Mouse (Mus musculus) forebrain, embryonic 12.5 days (tissue): ENCODE data around the gene Olfr638. TPM values are rescaled to one million over a fixed set of nuclear protein-coding genes. Genes with fewer than 3 reads are reported as not detected.
"Not testable (repeated sequence)": the region's sequence is repeated elsewhere in the genome, so short reads cannot be mapped to it uniquely, and the experiment has no call there.

Experiments used
- ATAC-seq: fragments of 200-750 bp; cut with Nextera tagmentation; 2 replicates; pipeline ENCODE4 v1.8.0; 2017; ENCODE audit warnings: moderate TSS enrichment; ENCODE audit not compliant: low FRiP score
- H3K27ac ChIP-seq: fragments of 300-500 bp; sonication (generic); 2 replicates; pipeline ENCODE4 v1.5.1; 2016; ENCODE audit warnings: mild to moderate bottlenecking
- H3K27me3 ChIP-seq: fragments of 300-500 bp; sonication (generic); 2 replicates; pipeline ENCODE4 v1.6.1; 2016; ENCODE audit warnings: mild to moderate bottlenecking
- H3K36me3 ChIP-seq: fragments of 300-500 bp; sonication (generic); replicated peaks from 2 replicates; pipeline ENCODE4 v1.6.1; 2016; ENCODE audit warnings: mild to moderate bottlenecking
- H3K4me1 ChIP-seq: fragments of 300-500 bp; sonication (generic); 2 replicates; pipeline ENCODE4 v1.6.1; 2016
- H3K4me2 ChIP-seq: fragments of 300-500 bp; sonication (generic); 2 replicates; pipeline ENCODE4 v1.6.1; 2016; ENCODE audit warnings: mild to moderate bottlenecking, moderate library complexity
- H3K4me3 ChIP-seq: fragments of 300-500 bp; sonication (generic); replicated peaks from 2 replicates; pipeline ENCODE4 v1.5.1; 2016; ENCODE audit warnings: mild to moderate bottlenecking
- H3K9ac ChIP-seq: fragments of 300-500 bp; sonication (generic); 2 replicates; pipeline ENCODE4 v1.6.1; 2016; ENCODE audit warnings: mild to moderate bottlenecking
- H3K9me3 ChIP-seq: fragments of 300-500 bp; sonication (generic); 2 replicates; pipeline ENCODE4 v1.6.1; 2016
- WGBS: fragments of 180-500 bp; shearing (Covaris S2); methylation state at CpG from one replicate; pipeline ENCODE4 v1.1.7; 2016; 5-methylcytosine and 5-hydroxymethylcytosine counted together
- polyA plus RNA-seq: library from polyadenylated mRNA; unstranded; fragments of >200 nt; fragmentation: Nextera tagmentation; extraction: Ambion mirVana; gene quantifications from 2 replicates; pipeline ENCODE4 v1.2.1, GENCODE M21; 2016

Gene Olfr638
- polyA plus RNA-seq: not detected in 2 replicates

- Histone ChIP-seq H3K4me3 (no peak within 1 kb of the TSS), H3K36me3 (no peaks in the 10 kb centered on the region), H3K27ac (no peak within 1 kb of the TSS), H3K27me3 (no peaks in the 10 kb centered on the region), H3K9me3 (no peaks in the 10 kb centered on the region), H3K4me2 (no peak within 1 kb of the TSS), H3K4me1 (no peaks in the 10 kb centered on the region), H3K9ac (no peak within 1 kb of the TSS)
- ATAC-seq: no peak
These were observed at the start of gene Olfr638 for GRCm38 (mm10) chr7:103998446-103998845. Gene Olfr638 (plus strand): TSS chr7:103998746.

- not testable (repeated sequence) for H3K27ac ChIP-seq, H3K9ac ChIP-seq, H3K9me3 ChIP-seq, H3K4me1 ChIP-seq, H3K27me3 ChIP-seq, H3K4me3 ChIP-seq, H3K36me3 ChIP-seq, ATAC-seq, H3K4me2 ChIP-seq
- 96% methylated on average over 22 of the region's 22 CpGs for WGBS
These were observed 31.7 kb upstream of the Olfr638 start for GRCm38 (mm10) chr7:103966873-103967272.

- no peak within 1 kb of the TSS for H3K27ac ChIP-seq
- H3K27me3 ChIP-seq: no peaks in the 10 kb centered on the region
- H3K9me3 ChIP-seq: no peaks in the 10 kb centered on the region
- no peak within 1 kb of the TSS for H3K4me3 ChIP-seq
- no peak within 1 kb of the TSS for H3K9ac ChIP-seq
- WGBS: 86% methylated on average over 1 of the region's 1 CpGs
- ATAC-seq: no peak
- H3K36me3 ChIP-seq: no peaks in the 10 kb centered on the region
- no peaks in the 10 kb centered on the region for H3K4me1 ChIP-seq
- H3K4me2 ChIP-seq: no peak within 1 kb of the TSS
These were observed 27.7 kb upstream of the Olfr638 start, which contains the start of gene Olfr635 for GRCm38 (mm10) chr7:103970852-103971251. Gene Olfr635 (plus strand): TSS chr7:103971152.

GRCm38 (mm10) chr7:103971782-103972181 lies 26.8 kb upstream of the Olfr638 start:
- Histone ChIP-seq H3K9ac (no peak overlapping the region), H3K27ac (no peak overlapping the region), H3K4me1 (no peaks in the 10 kb centered on the region), H3K9me3 (no peaks in the 10 kb centered on the region), H3K4me2 (no peak overlapping the region), H3K4me3 (no peak overlapping the region), H3K27me3 (no peaks in the 10 kb centered on the region), H3K36me3 (no peaks in the 10 kb centered on the region)
- ATAC-seq: no peak
- WGBS: 56% methylated on average over 1 of the region's 1 CpGs

- Histone ChIP-seq H3K4me1 (no peaks in the 10 kb centered on the region), H3K4me2 (no peak overlapping the region), H3K36me3 (no peaks in the 10 kb centered on the region), H3K9ac (no peak overlapping the region), H3K9me3 (no peaks in the 10 kb centered on the region), H3K4me3 (no peak overlapping the region), H3K27ac (no peak overlapping the region), H3K27me3 (no peaks in the 10 kb centered on the region)
- ATAC-seq: no peak
These were observed 578 bp downstream of the Olfr638 start for GRCm38 (mm10) chr7:103999124-103999523.

- Histone ChIP-seq H3K4me3 (no peak within 1 kb of the TSS), H3K27ac (no peak within 1 kb of the TSS), H3K27me3 (no peaks in the 10 kb centered on the region), H3K4me1 (no peaks in the 10 kb centered on the region), H3K4me2 (no peak within 1 kb of the TSS), H3K9ac (no peak within 1 kb of the TSS), H3K9me3 (no peaks in the 10 kb centered on the region), H3K36me3 (no peaks in the 10 kb centered on the region)
- ATAC-seq: no peak
These were observed 18.7 kb downstream of the Olfr638 start, which contains the start of gene Olfr639 for GRCm38 (mm10) chr7:104017203-104017602. Gene Olfr639 (minus strand): TSS chr7:104017303.

- Histone ChIP-seq H3K4me3 (no peak overlapping the region), H3K9me3 (no peaks in the 10 kb centered on the region), H3K4me2 (no peak overlapping the region), H3K27me3 (no peaks in the 10 kb centered on the region), H3K36me3 (no peaks in the 10 kb centered on the region), H3K4me1 (no peaks in the 10 kb centered on the region), H3K27ac (no peak overlapping the region), H3K9ac (no peak overlapping the region)
- WGBS: 95% methylated on average over 1 of the region's 1 CpGs
- ATAC-seq: no peak
These were observed 20.4 kb downstream of the Olfr638 start for GRCm38 (mm10) chr7:104018953-104019352.

GRCm38 (mm10) chr7:104021651-104022050 lies 23.1 kb downstream of the Olfr638 start:
- H3K36me3 ChIP-seq: no peaks in the 10 kb centered on the region
- WGBS: 88% methylated on average over 6 of the region's 6 CpGs
- no peak overlapping the region for H3K9ac ChIP-seq
- H3K27me3 ChIP-seq: no peaks in the 10 kb centered on the region
- no peaks in the 10 kb centered on the region for H3K4me1 ChIP-seq
- no peaks in the 10 kb centered on the region for H3K9me3 ChIP-seq
- H3K27ac ChIP-seq: no peak overlapping the region
- no peak for ATAC-seq
- no peak overlapping the region for H3K4me2 ChIP-seq
- no peak overlapping the region for H3K4me3 ChIP-seq

GRCm38 (mm10) chr7:104025473-104025872 lies 26.9 kb downstream of the Olfr638 start, which contains the start of gene Olfr640:
Gene Olfr640 (minus strand): TSS chr7:104025573.
- Histone ChIP-seq H3K9ac (no peak within 1 kb of the TSS), H3K4me3 (no peak within 1 kb of the TSS), H3K4me2 (no peak within 1 kb of the TSS), H3K4me1 (no peaks in the 10 kb centered on the region), H3K27me3 (no peaks in the 10 kb centered on the region), H3K9me3 (no peaks in the 10 kb centered on the region), H3K27ac (no peak within 1 kb of the TSS), H3K36me3 (no peaks in the 10 kb centered on the region)
- 88% methylated on average over 6 of the region's 6 CpGs for WGBS
- no peak for ATAC-seq

- WGBS: 76% methylated on average over 3 of the region's 3 CpGs
- Histone ChIP-seq H3K9ac (no peak overlapping the region), H3K27me3 (no peaks in the 10 kb centered on the region), H3K4me3 (no peak overlapping the region), H3K9me3 (no peaks in the 10 kb centered on the region), H3K27ac (no peak overlapping the region), H3K4me1 (no peaks in the 10 kb centered on the region), H3K4me2 (no peak overlapping the region), H3K36me3 (no peaks in the 10 kb centered on the region)
- no peak for ATAC-seq
These were observed 28.4 kb downstream of the Olfr638 start for GRCm38 (mm10) chr7:104026978-104027377.

GRCm38 (mm10) chr7:104035145-104035544 lies 36.6 kb downstream of the Olfr638 start, which contains the start of gene Olfr641:
Gene Olfr641 (plus strand): TSS chr7:104035445.
- Histone ChIP-seq H3K4me2 (no peak within 1 kb of the TSS), H3K4me1 (no peaks in the 10 kb centered on the region), H3K9me3 (no peaks in the 10 kb centered on the region), H3K27me3 (no peaks in the 10 kb centered on the region), H3K36me3 (no peaks in the 10 kb centered on the region), H3K4me3 (no peak within 1 kb of the TSS), H3K27ac (no peak within 1 kb of the TSS), H3K9ac (no peak within 1 kb of the TSS)
- WGBS: 87% methylated on average over 1 of the region's 1 CpGs
- no peak for ATAC-seq

GRCm38 (mm10) chr7:104050745-104051144 lies 52.2 kb downstream of the Olfr638 start:
- 94% methylated on average over 4 of the region's 4 CpGs for WGBS
- no peak overlapping the region for H3K4me3 ChIP-seq
- H3K27me3 ChIP-seq: no peaks in the 10 kb centered on the region

GRCm38 (mm10) chr7:104052566-104052965 lies 54.0 kb downstream of the Olfr638 start, which contains the start of gene Olfr642:
Gene Olfr642 (minus strand): TSS chr7:104052666.
- H3K4me3 ChIP-seq: no peak within 1 kb of the TSS
- WGBS: 76% methylated on average over 1 of the region's 1 CpGs
- no peak within 1 kb of the TSS for H3K9ac ChIP-seq
- H3K4me1 ChIP-seq: no peaks in the 10 kb centered on the region
- H3K9me3 ChIP-seq: no peaks in the 10 kb centered on the region
- H3K4me2 ChIP-seq: no peak within 1 kb of the TSS
- H3K27me3 ChIP-seq: no peaks in the 10 kb centered on the region
- H3K36me3 ChIP-seq: no peaks in the 10 kb centered on the region
- H3K27ac ChIP-seq: no peak within 1 kb of the TSS
- ATAC-seq: no peak

More at GRCm38 (mm10) chr7:104050745-104051144, 52.2 kb downstream of the Olfr638 start:
- no peaks in the 10 kb centered on the region for H3K4me1 ChIP-seq
- H3K4me2 ChIP-seq: no peak overlapping the region
- no peak overlapping the region for H3K9ac ChIP-seq
- H3K9me3 ChIP-seq: no peaks in the 10 kb centered on the region
- no peak overlapping the region for H3K27ac ChIP-seq
- no peak for ATAC-seq
- H3K36me3 ChIP-seq: no peaks in the 10 kb centered on the region
